Mouse (Mus musculus) stomach, postnatal 0 days (tissue): Measurements from ENCODE around the gene Mapk1ip1l. TPM values are rescaled to one million over a fixed set of nuclear protein-coding genes. Genes with fewer than 3 reads are reported as not detected.

Experiments
- ATAC-seq: fragments of 200-750 bp; cut with Nextera tagmentation; 2 replicates; pipeline ENCODE4 v1.8.0; 2017; ENCODE audit not compliant: low FRiP score, low TSS enrichment
- DNase-seq: peaks from one replicate; pipeline ENCODE4 v3.0.0-alpha.2; 2016; ENCODE audit warnings: low spot score
- H3K27ac ChIP-seq: fragments of 300-500 bp; sonication (generic); replicated peaks from 2 replicates; pipeline ENCODE4 v1.5.1; 2014; ENCODE audit warnings: mild to moderate bottlenecking, control low read depth
- H3K27me3 ChIP-seq: fragments of 300-500 bp; sonication (generic); 2 replicates; pipeline ENCODE4 v1.6.1; 2014; ENCODE audit warnings: low read length; ENCODE audit not compliant: control insufficient read depth, insufficient read depth
- H3K36me3 ChIP-seq: fragments of 300-500 bp; sonication (generic); 2 replicates; pipeline ENCODE4 v1.6.1; 2014; ENCODE audit warnings: low read length, mixed read lengths; ENCODE audit not compliant: control insufficient read depth, insufficient read depth
- H3K4me1 ChIP-seq: fragments of 300-500 bp; sonication (generic); replicated peaks from 2 replicates; pipeline ENCODE4 v1.6.1; 2014; ENCODE audit warnings: antibody characterized with exemption; ENCODE audit not compliant: control insufficient read depth, insufficient read depth
- H3K4me2 ChIP-seq: fragments of 300-500 bp; sonication (generic); replicated peaks from 2 replicates; pipeline ENCODE4 v1.6.1; 2014; ENCODE audit warnings: low read depth, mild to moderate bottlenecking, control low read depth, moderate library complexity
- H3K4me3 ChIP-seq: fragments of 300-500 bp; sonication (generic); 2 replicates; pipeline ENCODE4 v1.5.1; 2014; ENCODE audit warnings: low read depth, low read length, control low read depth
- H3K9ac ChIP-seq: fragments of 300-500 bp; sonication (generic); 2 replicates; pipeline ENCODE4 v1.6.1; 2014; ENCODE audit warnings: mild to moderate bottlenecking, low read length, control low read depth, mixed read lengths
- H3K9me3 ChIP-seq: fragments of 300-500 bp; sonication (generic); 2 replicates; pipeline ENCODE4 v1.6.1; 2016; ENCODE audit warnings: low read length; ENCODE audit not compliant: control insufficient read depth
- CTCF ChIP-seq: IDR thresholded peaks from 2 replicates; pipeline ENCODE4 v1.5.1; 2016; ENCODE audit warnings: antibody characterized with exemption, low read depth, mild to moderate bottlenecking, moderate library complexity
- EP300 ChIP-seq: optimal IDR thresholded peaks from 2 replicates; pipeline ENCODE3; 2016; ENCODE audit warnings: antibody characterized with exemption
- WGBS: fragments of 180-500 bp; shearing (Covaris S2); extraction: QIAGEN DNeasy Blood & Tissue Kit; methylation state at CpG from one replicate; pipeline ENCODE4 v1.1.7; 2014; 5-methylcytosine and 5-hydroxymethylcytosine counted together
- polyA plus RNA-seq: library from polyadenylated mRNA; unstranded; fragments of >200 nt; fragmentation: Nextera tagmentation; extraction: Ambion mirVana; gene quantifications from 2 replicates; pipeline ENCODE4 v1.2.1, GENCODE M21; 2015

The Mapk1ip1l gene
- polyA plus RNA-seq, 1 experiment from 2014 or later = 21.3 TPM

DNA sequence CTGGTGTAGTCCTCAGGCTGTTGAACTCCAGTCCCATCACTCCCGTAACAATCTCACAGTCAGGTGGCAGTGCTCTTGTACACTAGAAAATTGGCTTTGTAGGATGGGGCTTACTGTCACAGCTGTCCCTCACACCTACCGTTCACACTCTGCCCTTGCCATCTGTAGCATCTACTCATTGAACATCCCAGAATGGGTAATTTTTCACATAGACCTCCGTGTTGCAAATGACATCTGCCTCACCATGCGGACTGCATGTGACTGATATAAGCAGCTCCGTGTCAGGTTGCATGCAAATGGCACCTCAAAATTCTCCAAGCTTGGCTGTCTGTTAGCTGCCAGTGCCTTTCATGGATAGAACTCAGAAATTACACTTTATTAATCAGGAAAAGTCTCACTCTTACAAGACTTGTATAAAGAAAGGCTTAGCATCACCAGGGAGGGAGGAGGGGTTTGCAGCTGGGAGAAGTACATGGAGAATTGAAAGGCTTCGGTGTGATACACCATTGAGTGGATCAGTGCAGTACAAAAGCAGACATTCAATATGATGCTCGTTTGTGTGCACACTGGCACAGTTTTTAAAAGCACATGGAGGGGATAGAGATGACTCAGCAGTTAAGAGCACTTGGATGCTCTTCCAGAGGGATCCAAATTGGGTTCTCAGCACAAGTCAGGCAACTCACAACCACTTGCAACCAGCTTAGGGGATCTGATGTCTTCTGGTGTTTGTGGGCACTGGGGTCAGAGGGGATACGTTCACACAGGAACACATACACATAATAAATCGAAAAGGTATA is 28.1 kb downstream of the Mapk1ip1l start:
- no peak overlapping the region for H3K4me3 ChIP-seq
- 77% methylated on average over 9 of the region's 9 CpGs for WGBS
- ATAC-seq = no peak
- H3K9ac ChIP-seq = no peak overlapping the region
- no peak for TF ChIP-seq EP300
- TF ChIP-seq CTCF = no peak
- H3K36me3 ChIP-seq = no peaks in the 10 kb centered on the region
- H3K9me3 ChIP-seq = no peaks in the 10 kb centered on the region
- H3K27me3 ChIP-seq = no peaks in the 10 kb centered on the region
- H3K27ac ChIP-seq = no peak overlapping the region
- no peak overlapping the region for H3K4me2 ChIP-seq
- no peaks in the 10 kb centered on the region for H3K4me1 ChIP-seq
- DNase-seq = no peak

DNA sequence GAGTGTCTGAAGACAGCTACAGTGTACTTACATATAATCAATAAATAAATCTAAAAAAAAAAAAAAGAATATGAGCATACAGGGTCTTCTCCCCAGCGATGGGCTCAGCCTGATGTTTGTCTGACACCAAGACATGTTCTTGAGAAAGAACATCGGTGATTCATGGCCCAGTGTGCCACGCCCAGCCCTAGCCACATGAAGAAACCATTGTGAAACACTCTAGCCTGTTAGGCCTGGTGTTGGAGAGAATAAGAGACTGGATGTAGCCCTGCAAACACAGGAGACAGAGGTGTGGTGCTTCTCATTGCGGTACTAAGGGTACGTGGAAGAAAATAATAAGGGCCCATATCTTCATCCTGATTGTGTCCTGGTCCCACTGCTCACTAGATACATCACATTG is 29.3 kb downstream of the Mapk1ip1l start:
- 74% methylated on average over 5 of the region's 5 CpGs for WGBS
- DNase-seq (no peak), ATAC-seq (0 out of 2 replicates have a peak, but pooled peaks have one; percentile 31)
- H3K4me1 ChIP-seq = no peaks in the 10 kb centered on the region
- H3K27me3 ChIP-seq = no peaks in the 10 kb centered on the region
- TF ChIP-seq CTCF (no peak), EP300 (no peak)
- no peaks in the 10 kb centered on the region for H3K9me3 ChIP-seq
- H3K27ac ChIP-seq = no peak overlapping the region
- H3K9ac ChIP-seq = no peak overlapping the region
- no peak overlapping the region for H3K4me2 ChIP-seq
- H3K4me3 ChIP-seq = no peak overlapping the region
- H3K36me3 ChIP-seq = no peaks in the 10 kb centered on the region

- DNase-seq = no peak
- TF ChIP-seq EP300 = no peak
- TF ChIP-seq CTCF = no peak
- Histone ChIP-seq H3K9me3 (no peaks in the 10 kb centered on the region), H3K27ac (no peak overlapping the region), H3K36me3 (no peaks in the 10 kb centered on the region), H3K4me2 (no peak overlapping the region), H3K4me3 (no peak overlapping the region), H3K9ac (no peak overlapping the region), H3K27me3 (no peaks in the 10 kb centered on the region), H3K4me1 (no peaks in the 10 kb centered on the region)
- ATAC-seq = no peak
- WGBS = 69% methylated on average over 5 of the region's 5 CpGs
Observed at GRCm38 (mm10) chr14:47331920-47332319, 33.9 kb downstream of the Mapk1ip1l start.

GRCm38 (mm10) chr14:47334819-47335218 is 36.8 kb downstream of the Mapk1ip1l start:
- TF ChIP-seq CTCF (peak; percentile 94), EP300 (no peak)
- 69% methylated on average over 4 of the region's 4 CpGs for WGBS
- H3K4me2 ChIP-seq = no peak overlapping the region
- no peaks in the 10 kb centered on the region for H3K4me1 ChIP-seq
- no peak overlapping the region for H3K9ac ChIP-seq
- ATAC-seq (no peak), DNase-seq (peak; percentile 82)
- no peaks in the 10 kb centered on the region for H3K9me3 ChIP-seq
- H3K4me3 ChIP-seq = no peak overlapping the region
- no peaks in the 10 kb centered on the region for H3K27me3 ChIP-seq
- H3K27ac ChIP-seq = no peak overlapping the region
- H3K36me3 ChIP-seq = no peaks in the 10 kb centered on the region

DNA sequence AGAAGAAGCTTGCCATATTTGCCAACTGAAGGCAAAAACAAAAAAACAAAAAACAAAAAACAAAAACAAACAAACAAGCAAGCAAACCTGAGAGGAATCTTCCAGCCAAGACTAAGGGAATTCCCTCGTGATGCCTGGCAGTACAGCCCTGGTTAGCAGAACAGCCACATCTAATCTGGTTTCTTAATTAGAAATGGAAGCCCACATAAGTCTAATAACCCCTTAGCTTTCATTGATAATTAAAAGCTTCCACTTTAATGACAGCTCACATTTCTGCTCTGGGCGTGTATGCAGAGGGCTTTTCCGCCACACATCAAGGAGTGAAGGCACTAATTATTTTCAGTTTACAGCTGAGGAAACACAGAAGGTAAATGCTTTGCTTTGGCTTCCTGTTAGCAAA is 37.2 kb downstream of the Mapk1ip1l start:
- Histone ChIP-seq H3K36me3 (no peaks in the 10 kb centered on the region), H3K27me3 (no peaks in the 10 kb centered on the region), H3K9ac (no peak overlapping the region), H3K4me3 (no peak overlapping the region), H3K4me1 (no peaks in the 10 kb centered on the region), H3K9me3 (no peaks in the 10 kb centered on the region), H3K4me2 (no peak overlapping the region), H3K27ac (no peak overlapping the region)
- no peak for TF ChIP-seq EP300
- no peak for TF ChIP-seq CTCF
- 71% methylated on average over 3 of the region's 3 CpGs for WGBS
- no peak for ATAC-seq
- DNase-seq = no peak

DNA sequence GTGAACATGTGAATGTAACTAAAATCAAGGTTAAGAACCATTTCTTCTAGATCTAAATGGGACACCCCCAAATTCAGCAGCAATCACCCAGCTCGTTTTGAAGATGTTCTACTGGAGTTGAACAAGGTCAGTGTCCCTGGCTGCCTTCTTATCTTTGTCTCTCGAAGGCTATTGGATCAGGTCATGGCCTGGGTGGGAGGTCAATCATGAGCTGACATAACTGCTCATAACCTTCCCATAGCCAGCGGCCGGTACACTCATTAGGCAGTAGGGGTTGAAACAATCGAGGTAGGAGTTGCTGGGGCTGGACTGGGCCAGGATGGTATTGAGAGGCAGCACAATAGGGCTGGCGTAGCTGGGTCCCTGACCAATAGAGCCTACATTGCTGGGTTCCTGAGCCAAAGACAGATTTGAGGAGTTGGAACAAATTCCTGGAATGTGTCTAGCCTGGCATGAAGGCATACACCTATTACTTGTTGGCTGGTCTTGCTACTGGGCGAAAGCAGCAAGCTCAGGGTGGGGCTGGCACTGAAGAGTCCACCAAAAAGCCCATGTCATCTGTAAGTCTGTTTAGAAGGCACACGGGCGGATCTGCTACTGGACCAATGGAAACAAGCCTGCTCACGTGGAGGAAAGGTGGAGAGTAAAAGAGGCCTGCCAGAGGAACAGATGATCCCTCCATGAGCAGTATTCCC is 42.3 kb downstream of the Mapk1ip1l start:
- no peaks in the 10 kb centered on the region for H3K36me3 ChIP-seq
- no peak overlapping the region for H3K4me3 ChIP-seq
- 77% methylated on average over 10 of the region's 10 CpGs for WGBS
- no peak overlapping the region for H3K27ac ChIP-seq
- no peak overlapping the region for H3K9ac ChIP-seq
- no peaks in the 10 kb centered on the region for H3K4me1 ChIP-seq
- DNase-seq (no peak), ATAC-seq (no peak)
- H3K9me3 ChIP-seq = no peaks in the 10 kb centered on the region
- H3K4me2 ChIP-seq = no peak overlapping the region
- H3K27me3 ChIP-seq = no peaks in the 10 kb centered on the region
- TF ChIP-seq EP300 (no peak), CTCF (no peak)
